Mouse (Mus musculus) CD4-positive, CD25-positive, alpha-beta regulatory T cell, adult 4 months (primary cell): ENCODE measurements around the gene Mcoln1. TPM values are rescaled to one million over a fixed set of nuclear protein-coding genes. Genes with fewer than 3 reads are reported as not detected.

Source experiments
- ATAC-seq: one replicate; pipeline ENCODE4 v1.8.0; 2017
- polyA plus RNA-seq, 2 experiments: library from polyadenylated mRNA; unstranded; fragments of 100-300 nt; shearing (Covaris generic); gene quantifications; one replicate each; pipeline ENCODE4 v1.2.1; 2017

Gene Mcoln1
- 10 to 100 TPM; 16.1 to 18.6 TPM for polyA plus RNA-seq

DNA sequence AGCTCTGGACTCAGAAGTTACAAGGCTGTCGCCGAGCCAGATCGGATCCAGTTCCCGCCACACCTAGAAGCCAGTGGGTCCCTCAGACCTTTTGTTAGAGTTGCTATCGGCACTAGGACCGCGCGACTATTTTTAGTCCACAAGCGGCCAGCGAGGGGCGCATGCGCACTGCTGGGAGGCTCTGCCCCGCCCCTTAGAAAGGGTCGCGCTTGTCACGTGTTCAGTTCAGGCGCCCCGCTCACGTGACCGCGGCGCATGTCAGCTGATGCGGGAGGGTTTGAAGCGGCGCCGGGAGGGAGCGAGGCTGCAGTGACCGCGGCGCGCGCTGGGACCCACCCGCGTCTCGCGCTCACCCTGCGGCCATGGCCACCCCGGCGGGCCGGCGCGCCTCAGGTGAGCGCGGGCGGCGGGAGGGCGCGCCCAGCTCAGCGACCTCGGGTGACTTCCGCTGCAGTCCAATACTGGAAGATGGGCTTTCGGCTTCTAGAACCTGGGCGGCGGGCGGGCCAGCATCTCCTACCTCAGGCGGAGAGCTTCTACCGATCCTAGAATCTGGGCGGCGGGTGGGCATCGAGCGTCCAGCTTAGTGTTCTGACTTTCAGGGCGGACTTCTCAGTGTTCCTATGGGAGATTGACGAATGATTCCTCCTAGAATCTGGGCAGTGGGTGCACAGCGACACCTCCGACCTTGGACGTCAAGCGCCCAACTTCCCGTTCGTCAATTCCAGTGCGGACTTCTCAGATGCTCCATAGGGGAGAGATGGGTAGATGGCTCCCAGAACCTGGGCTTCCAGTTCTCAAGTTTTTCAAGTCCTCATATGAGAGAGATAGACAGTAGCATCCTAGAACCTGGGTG lies at the start of gene Mcoln1:
Gene Mcoln1, plus strand, starts transcription at position 223 of the 856 bp plus-strand sequence.
- peak; percentile 88 for ATAC-seq

DNA sequence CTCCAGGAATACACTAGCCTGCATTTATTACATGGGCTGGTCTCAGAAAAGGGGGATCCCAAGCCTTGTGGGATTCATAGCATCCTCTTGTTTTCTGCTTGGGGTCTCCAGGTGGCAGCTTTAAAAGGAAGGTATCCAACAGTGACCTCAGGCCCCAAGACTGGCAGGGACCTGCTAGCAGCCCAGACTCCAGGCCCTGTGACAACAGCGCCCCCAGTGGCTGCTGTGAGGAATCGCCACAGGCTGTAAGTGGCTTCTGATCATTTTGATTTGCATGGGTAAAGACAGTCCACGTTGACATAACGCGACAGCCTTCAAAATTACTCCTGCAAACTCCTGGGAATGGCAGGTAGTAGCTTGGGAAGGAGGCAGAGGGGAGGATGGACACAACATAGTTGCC lies 49.6 kb upstream of the Mcoln1 start:
- peak; percentile 67 for ATAC-seq

DNA sequence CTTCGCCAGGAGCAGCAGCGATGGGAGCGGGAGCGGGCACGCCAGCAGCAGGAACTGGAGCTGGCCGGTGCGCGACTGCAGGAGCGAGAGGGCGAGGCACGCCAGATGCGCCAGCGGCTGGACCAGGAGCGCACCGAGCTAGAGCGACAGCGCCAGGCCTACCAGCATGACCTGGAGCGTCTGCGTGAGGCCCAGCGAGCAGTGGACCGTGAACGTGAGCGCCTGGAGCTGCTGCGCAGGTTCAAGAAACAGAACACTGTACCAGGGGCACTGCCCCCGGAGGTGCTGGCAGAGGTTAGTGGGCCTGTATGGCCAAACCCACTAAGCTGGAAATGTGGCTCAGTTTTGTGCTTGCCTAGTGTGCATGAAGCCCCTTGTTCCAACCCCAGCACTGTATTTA lies 48.3 kb upstream of the Mcoln1 start:
- ATAC-seq: no peak

DNA sequence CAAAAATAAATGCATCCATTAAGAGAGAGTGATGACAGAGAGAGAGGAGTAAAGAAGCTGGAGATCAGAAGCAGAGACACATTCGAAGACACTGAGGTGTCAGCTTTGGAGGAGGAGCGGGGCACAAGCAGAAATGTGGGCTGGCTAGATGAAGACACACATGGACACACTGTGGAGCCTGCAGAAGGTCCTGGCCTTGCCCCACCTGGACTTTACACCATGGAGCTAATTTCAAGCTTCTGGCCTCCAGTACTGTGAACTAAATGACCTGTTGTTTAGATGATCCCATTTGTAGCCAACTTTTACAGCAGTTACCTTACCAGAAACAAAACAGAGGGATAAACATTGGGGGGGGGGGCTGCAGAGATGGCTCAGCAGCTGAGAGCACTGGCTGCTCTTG lies 37.0 kb upstream of the Mcoln1 start:
- ATAC-seq: no peak

DNA sequence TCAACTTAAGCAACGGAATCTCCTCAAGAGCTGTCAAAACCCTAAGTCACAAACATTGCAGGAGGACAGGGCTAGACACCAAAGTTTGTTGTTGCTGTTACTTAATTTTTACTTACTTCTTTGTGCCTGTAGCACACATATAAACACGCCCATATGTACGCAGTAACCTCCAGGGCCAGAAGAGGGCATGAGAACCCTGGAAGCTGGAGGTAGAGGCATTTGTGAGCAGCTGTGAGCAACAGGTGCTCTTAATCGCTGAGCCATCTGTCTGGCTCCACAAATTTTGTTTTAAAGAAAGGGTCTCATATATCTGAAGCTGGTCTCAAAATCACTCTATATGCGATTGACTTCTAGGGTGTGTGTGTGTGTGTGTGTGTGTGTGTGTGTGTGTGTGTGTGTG lies 35.9 kb upstream of the Mcoln1 start:
- peak; percentile 42 for ATAC-seq

DNA sequence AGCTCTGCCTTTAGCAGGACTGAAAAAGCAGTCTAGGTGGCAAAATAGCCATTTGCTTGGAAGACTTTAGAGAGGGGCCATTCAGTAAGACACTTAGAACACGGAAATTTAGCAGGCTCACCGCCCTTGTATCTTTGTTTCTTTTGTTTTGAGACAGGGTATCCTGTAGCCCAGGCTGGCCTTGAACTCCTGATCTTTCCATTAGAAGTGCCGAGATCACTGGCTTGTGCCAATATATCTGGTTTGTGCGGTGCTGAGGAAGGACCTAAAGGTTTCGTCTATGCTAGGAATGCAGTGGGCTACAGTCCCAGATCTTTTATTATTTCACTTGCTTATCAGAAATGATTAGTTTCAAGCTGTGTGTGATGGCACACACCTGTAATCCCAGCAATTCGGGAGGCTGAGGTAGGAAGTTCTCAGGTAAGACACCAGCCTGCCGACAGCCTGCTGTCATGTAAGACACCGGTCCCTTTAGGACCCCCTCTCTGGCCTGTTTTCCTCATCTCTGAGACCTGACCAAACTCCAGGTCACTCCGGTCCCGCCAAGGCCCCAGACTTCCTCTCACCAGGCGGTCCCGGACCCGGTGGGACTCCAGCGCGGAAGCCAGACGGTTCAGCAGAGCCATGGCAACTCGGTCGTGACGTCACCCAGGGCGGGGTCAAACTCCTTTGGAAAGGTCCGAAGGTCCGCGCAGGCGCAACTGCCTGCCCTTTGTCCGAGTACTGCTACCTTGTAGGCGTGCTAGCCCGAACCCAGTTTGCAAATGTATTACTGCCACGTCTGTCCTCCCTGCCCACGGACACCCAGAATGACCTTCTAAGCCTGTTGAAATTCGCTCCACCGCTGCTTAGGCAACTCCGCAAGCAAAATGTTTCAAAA lies 33.0 kb upstream of the Mcoln1 start, which contains the start of gene Pex11g:
Gene Pex11g, minus strand, starts transcription at position 675 of the 880 bp plus-strand sequence.
- ATAC-seq: peak; percentile 77

DNA sequence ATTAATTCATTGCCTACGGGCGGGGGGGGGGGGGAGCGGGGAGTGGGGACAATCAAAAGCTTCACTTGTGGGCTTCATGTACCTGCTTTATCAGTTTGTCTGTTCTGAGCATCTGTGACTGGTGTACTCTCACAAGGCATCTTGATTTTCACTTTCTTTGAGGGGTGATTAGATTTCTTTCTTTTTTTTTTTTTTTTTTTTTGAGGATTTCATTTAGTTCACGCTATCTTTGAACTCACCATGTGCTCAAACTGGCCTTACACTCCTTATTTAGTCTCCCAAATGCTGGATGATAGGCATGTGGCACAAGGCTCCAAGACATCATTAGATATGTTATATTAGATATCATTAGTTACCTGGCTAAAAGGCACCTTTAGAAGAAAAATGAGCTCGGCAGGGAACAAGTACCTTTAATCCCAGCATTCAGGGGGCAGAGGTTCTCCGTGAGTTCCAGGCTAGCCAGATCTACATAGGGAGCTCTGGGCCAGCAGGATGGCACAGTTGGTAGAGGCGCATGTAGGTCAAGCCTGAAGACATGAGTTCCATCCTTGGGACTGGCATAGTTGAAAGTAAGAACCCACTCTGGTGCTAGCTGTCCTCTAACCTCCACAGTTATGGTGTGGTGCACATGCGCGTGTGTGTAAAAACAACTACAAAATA lies 32.2 kb upstream of the Mcoln1 start:
- no peak for ATAC-seq

DNA sequence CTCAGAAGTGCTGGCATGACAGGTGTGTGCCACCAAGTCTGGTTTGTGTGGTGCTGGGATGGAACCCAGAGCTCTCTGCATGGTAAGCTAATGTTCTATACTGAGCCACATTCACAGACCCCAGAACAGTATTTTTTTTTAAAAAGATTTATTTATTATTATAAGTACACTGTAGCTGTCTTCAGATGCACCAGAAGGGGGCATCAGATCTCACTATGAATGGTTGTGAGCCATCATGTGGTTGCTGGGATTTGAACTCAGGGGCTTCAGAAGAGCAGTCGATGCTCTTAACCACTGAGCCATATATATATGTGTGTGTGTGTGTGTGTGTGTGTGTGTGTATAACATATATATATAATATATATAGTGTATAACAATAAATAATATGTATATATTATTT lies 31.4 kb upstream of the Mcoln1 start:
- ATAC-seq: no peak

DNA sequence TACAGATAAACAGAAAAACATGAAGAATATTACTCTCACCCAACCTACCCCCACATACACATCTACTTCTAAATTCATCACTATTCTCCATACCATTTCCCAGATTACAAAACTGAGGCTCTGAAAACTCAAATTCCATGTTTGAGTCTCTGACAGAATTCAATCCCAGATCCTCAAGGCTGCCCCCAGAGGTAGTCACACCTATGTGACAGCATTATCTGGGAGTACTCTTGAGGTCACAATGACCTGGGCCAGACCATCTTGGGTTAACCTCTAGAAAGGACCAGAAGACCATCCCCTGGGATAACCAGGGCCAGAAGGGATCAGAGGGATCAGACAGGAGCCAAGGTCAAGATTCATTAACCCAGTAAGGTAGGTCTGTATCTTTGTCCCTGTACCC lies 29.7 kb upstream of the Mcoln1 start, which contains the start of gene Tex45:
Gene Tex45, plus strand, starts transcription at position 301 of the 400 bp plus-strand sequence.
- no peak for ATAC-seq

DNA sequence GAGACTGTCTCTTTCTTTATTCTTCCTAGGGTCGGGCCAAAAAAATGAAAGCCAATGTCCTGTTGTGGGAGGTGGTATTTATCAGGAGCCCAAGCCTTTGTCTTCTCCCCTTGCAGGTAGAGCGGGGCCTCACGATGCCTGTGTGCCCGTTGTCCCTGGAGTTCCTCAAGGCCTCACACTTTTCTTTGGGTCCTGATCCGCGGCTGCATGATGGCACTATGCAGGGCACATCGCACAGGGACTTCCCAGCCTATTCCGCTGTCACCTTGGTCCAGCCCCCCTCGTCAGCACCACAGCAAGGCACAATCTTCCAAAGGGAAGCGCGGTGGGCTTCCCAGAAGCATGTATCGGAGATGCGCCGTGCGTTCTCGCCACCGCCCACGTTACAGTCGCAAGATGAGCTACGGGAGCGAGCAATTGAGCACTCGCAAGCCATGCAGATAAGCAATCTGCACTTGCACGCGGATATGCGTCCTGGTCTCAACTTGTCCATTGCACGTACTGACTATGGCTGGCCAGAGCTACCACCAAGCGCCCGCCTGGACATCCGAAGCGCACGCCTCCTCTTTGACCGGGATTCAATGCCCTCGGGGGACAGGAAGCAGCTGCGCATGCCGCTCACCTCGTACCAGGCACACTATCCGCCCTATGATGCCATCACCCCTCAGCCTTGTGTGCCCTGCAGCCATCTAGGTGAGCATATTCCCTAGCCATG lies 24.4 kb upstream of the Mcoln1 start:
- peak; percentile 57 for ATAC-seq

DNA sequence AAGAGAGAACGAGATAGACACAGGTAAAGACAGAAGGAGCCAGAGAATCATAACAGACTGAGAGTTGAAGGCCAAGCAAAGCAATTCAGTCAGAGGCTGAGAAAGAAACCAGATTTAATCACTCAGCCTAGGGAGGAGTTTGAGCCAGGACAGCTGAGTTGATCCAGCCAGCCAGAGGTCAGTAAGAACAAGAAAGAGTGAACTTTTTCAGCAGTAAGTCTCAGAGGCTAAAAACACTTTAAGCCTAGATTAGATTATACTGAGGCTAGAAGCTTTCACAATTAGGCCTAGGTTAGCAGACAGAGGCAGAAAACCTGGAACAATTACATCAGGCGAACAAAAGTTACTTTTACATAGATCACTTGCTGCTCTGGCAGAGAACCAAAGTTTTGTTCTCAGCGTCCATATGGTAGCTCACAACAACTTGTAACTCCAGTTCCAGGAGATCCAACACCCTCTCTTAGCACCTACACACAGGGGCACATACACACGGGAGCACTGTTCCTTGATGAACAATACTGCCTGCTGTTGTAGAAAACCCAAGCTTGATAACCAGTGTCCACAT lies 20.0 kb upstream of the Mcoln1 start:
- ATAC-seq: no peak

DNA sequence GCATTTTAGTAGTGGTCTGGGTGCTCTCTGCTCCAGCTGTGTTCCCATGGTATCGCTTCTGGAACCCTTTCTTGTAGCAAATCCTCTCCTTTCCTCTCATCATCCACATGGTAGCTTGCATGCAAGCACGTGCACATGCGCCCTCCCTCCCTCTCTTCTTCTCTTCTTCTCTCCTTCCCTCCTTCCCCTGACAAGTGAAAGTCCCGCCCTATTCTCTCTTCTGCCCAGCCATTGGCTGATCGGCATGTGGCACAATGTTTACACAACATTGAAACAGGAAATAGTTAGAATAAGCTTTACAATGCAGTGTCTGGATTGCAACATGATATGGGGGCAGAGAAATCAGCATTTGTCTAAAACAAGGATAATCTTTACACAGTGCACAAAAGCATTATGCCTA lies 18.7 kb upstream of the Mcoln1 start:
- no peak for ATAC-seq

DNA sequence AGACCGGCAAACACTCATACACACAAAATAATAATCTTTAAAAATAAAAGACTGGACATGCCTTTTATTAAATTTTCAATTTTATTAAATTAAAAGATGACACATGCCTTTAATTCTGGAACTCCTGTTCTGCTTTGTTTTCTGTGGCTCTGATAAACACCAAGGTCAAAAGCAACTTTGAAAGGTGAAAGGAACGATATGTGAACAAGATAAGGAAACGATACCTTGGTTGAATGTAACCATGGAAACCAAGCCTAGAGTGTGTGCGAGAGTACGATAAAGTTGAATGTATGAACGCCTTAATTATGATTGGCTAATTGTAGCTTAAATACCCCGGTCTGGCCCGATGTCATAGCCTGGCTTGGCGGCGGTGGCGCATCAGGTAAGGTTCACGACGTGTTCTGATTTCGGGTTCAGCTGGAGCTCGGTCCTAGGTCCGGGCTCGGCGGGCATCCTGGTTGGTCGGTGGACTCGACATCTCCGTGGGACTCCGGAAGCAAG lies 18.0 kb upstream of the Mcoln1 start:
- ATAC-seq: no peak

DNA sequence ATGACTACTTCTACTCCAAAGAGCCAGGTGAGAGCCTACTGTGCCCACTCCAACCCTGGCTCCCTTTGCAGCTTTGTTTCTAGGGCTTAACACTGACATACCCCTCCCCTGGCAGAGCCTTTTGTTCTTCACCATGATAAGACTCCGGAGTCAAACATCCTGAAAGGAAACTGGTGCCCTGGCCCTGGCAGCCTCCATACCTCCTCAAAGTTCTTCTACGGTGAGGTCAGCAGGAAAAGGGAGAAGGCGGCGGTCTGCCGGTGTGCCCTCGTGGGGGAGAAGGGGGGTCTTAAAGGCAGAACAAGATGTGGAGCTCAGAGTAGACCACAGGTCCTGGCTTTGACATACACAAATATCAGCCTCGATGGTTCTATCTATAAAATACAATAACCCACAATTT lies 16.7 kb upstream of the Mcoln1 start:
- no peak for ATAC-seq

DNA sequence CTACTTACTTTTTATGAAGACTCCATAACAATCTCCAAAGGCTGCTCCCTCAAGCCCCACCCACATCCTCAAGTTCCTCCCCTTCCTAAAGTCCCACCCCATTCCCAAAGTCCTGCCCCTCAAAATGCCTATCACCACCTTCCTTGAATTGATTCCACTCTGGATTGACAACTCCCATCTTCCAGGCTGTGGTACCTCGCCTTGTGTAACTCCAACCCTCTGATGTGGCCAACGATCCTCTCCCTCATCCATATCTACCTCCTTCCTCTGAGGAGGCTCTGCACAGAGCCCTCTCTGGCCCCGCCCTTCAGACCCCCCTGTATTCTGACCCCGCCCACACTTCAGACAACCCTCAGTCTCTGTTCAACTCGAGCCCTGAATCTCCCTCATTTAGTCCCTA lies 15.1 kb upstream of the Mcoln1 start:
- no peak for ATAC-seq

DNA sequence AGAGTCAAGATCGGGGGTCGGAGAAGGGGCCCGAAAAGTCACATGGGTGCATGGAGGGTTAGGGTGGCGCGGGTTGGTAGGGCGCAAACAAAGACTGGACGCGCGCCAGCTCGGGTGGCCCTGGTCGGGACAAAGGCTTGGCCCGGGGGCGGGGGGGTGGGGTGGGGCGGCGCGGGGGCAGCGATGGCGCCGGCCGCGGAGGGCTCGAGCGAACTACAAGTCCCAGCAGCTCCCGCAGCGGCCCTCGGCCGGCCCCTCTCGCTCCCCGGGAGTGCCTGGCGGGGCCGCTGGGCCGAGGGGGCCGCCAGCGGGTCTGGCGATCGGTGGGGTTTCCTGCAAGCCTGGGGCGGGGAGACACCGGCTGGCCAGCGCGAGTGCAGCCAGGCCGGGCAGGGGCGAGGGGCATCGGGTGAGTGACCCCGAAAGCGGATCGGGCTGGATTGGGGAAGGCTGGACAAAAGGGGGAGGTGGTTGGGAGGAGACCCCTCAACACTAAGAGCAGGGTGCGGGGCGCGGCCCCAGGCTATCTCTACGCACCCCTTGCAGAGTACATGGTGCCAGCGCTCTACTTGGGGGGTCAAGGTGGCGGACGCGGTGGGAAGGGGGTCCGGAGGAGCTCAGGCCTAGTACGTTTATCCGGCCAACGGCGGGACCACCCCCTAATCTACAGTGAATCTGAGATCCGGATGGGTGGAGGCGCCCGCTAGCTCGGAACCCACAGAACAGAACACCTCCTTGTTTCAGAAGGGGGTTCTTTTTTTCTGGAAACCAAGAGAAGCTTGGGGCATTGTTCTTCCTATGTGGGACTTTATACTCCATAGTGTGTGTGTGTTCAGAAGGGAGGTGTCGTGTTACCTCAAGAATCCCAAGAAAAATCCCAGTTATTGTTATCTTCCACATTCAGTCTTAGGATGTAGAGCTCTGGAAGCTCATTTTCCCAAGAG lies 7.1 kb upstream of the Mcoln1 start, which contains the start of gene Zfp358:
Gene Zfp358, plus strand, starts transcription at position 238 of the 944 bp plus-strand sequence.
- peak; percentile 83 for ATAC-seq

DNA sequence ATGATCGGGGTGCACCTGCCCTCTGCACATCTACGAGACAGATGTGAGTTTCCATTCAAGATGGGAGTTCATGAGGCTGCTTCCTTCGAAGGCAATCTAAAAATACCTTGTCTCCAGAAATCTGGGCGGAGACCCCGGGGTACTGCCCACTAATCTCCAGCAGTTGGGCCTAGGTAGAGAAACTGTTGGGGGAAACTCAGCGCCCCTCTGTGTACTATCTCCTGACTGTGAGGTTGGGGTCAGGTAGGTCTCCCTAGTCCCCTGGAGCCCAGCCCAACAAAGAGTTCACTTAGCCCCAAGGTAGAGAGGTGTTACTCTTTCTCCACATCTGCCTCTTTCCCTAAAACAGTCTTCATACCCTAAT lies 6.4 kb upstream of the Mcoln1 start:
- ATAC-seq: peak; percentile 10

DNA sequence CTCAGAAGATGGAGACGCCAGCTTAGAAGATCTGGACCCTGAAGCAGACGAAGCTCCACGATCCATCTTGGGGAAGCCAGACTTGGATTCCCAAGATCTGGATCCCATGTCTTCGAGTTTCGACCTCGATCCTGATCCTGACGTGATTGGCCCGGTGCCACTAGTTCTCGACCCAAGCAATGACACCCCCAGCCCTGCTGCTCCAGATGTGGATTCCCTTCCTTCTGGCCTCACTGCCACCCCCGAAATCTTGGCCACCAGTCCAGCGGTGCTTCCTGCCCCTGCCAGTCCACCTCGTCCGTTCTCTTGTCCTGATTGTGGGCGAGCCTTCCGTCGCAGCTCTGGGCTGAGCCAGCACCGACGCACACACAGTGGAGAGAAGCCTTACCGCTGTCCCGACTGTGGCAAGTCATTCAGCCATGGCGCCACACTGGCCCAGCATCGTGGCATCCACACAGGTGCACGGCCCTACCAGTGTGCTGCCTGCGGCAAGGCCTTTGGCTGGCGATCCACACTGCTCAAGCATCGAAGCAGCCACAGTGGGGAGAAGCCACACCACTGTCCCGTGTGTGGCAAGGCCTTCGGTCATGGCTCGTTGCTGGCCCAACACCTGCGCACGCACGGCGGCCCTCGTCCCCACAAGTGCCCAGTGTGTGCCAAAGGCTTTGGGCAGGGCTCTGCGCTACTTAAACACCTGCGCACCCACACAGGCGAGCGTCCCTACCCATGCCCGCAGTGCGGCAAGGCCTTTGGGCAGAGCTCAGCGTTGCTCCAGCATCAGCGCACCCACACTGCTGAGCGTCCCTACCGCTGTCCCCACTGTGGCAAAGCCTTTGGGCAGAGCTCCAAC lies 4.5 kb upstream of the Mcoln1 start:
- no peak for ATAC-seq

DNA sequence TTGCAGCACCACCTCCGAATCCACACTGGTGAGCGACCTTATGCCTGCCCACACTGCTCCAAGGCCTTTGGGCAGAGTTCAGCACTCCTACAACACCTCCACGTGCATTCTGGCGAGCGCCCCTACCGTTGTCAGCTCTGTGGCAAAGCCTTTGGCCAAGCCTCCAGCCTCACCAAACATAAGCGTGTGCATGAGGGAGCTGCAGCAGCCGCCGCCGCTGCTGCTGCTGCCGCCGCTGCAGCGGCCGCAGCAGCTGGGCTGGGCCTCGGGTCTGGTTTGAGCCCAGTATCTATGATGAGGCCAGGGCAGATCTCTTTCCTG lies 3.9 kb upstream of the Mcoln1 start:
- ATAC-seq: no peak

DNA sequence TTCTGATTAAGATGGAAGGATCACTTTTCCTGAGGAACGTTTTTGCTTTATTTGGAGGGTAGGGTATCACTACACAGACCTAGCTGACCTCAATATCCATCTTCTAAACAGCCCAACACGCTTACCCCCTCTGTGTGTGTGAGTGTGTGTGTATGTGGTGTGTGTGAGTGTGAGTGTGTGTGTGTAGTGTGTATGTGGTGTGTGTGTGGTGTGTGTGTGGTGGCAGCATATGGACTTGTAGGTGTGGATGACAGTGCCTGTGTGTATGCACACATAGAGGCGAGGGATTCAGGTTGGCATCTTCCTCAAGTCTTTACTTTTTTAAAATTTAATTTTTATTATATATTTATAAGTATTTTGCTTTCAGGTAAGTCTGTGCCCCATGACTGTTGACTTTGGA lies 1.7 kb upstream of the Mcoln1 start:
- ATAC-seq: no peak
